ENCODE assay signal across 13 mouse cellular contexts in the genomic region with DNA sequence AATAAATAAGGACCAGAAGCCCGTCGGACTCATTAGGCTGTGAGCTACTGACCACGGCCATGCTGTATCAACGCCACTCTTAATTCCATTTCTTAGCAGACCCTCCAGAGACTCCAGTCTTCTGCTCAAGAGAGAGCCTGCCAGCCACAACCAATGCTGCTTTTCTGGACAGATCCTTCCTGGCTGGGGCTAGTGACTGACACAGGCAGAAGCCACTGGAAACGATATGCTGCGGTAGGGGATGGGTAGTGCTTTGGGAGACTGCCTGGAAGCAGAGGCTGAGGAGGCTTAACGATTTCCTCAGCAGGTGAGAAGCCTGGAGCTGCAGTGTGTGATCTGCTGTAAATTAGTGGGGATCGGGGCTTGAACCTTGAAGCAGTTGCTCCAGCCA.
"Had no signal": no experiment of that assay in that cellular context is flagged by ENCODE, and none has a peak within 500 bp of the region (broad histone marks: within the 10 kb centered on the region; RNA-seq: fewer than 3 reads in every experiment).

No protein-coding gene starts in this region.

- H3K27ac ChIP-seq: kidney, postnatal 0 days; limb, embryonic 13.5 days; midbrain, embryonic 10.5 days; neural tube, embryonic 15.5 days had no signal

- DNase-seq: kidney, adult 11 months; kidney, adult 9 months; kidney, postnatal 36 days; left cerebral cortex, postnatal 4 days; lung, postnatal 36 days; midbrain, embryonic 14.5 days; right cerebral cortex, adult 18-20 months; thymus, postnatal 4 days had no signal

- H3K9ac ChIP-seq: limb, embryonic 13.5 days; neural tube, embryonic 15.5 days had no signal

- H3K9me3 ChIP-seq: limb, embryonic 13.5 days; midbrain, embryonic 10.5 days; neural tube, embryonic 15.5 days had no signal

- H3K27me3 ChIP-seq: limb, embryonic 13.5 days; neural tube, embryonic 15.5 days had no signal

- H3K4me3 ChIP-seq: limb, embryonic 13.5 days; midbrain, embryonic 10.5 days; myocyte; neural tube, embryonic 15.5 days had no signal

- H3K4me2 ChIP-seq: limb, embryonic 13.5 days; neural tube, embryonic 15.5 days had no signal

- H3K36me3 ChIP-seq: limb, embryonic 13.5 days; midbrain, embryonic 10.5 days had no signal
